Mouse (Mus musculus): Measurements from ENCODE around the gene 4933415F23Rik. TPM values are rescaled to one million over a fixed set of nuclear protein-coding genes. Genes with fewer than 3 reads are reported as not detected.
"Not testable (repeated sequence)": the region's sequence is repeated elsewhere in the genome, so short reads cannot be mapped to it uniquely, and the experiment has no call there.

Gene 4933415F23Rik
- polyA plus RNA-seq (2015; fragmentation: Nextera tagmentation; extraction: Ambion mirVana): not detected in 2 replicates

GRCm38 (mm10) chr1:23102021-23102420, at the start of gene 4933415F23Rik:
TSS of gene 4933415F23Rik (minus strand) at chr1:23102253.
- Histone ChIP-seq H3K4me1 (ENCODE audit: insufficient read depth, low read length) (no peaks in the 10 kb centered on the region), H3K4me2 (replicated peaks; ENCODE audit: low read depth, low read length) (no peak within 1 kb of the TSS), H3K27ac (ENCODE audit: low read length) (no peak within 1 kb of the TSS), H3K4me3 (ENCODE audit: low read length) (no peak within 1 kb of the TSS), H3K9ac (replicated peaks; ENCODE audit: low read length) (no peak within 1 kb of the TSS), H3K9me3 (ENCODE audit: low read length) (no peaks in the 10 kb centered on the region), H3K36me3 (ENCODE audit: insufficient read depth, low read length) (no peaks in the 10 kb centered on the region), H3K27me3 (ENCODE audit: insufficient read depth, low read length) (no peaks in the 10 kb centered on the region)
- WGBS: 97% methylated on average over 20 of the region's 20 CpGs
- no peak for ATAC-seq (ENCODE audit: low FRiP score, low TSS enrichment)

GRCm38 (mm10) chr1:23151722-23152121, 49.7 kb upstream of the 4933415F23Rik start:
- no peaks in the 10 kb centered on the region for H3K27me3 ChIP-seq (ENCODE audit: insufficient read depth, low read length)
- H3K4me2 ChIP-seq (replicated peaks; ENCODE audit: low read depth, low read length): no peak overlapping the region
- H3K9ac ChIP-seq (replicated peaks; ENCODE audit: low read length): no peak overlapping the region
- no peaks in the 10 kb centered on the region for H3K36me3 ChIP-seq (ENCODE audit: insufficient read depth, low read length)
- WGBS: 83% methylated on average over 1 of the region's 1 CpGs
- H3K27ac ChIP-seq (ENCODE audit: low read length): no peak overlapping the region
- H3K9me3 ChIP-seq (ENCODE audit: low read length): no peaks in the 10 kb centered on the region
- H3K4me1 ChIP-seq (ENCODE audit: insufficient read depth, low read length): no peaks in the 10 kb centered on the region
- no peak for ATAC-seq (ENCODE audit: low FRiP score, low TSS enrichment)
- no peak overlapping the region for H3K4me3 ChIP-seq (ENCODE audit: low read length)

GRCm38 (mm10) chr1:23146198-23146873, 44.3 kb upstream of the 4933415F23Rik start:
- H3K27me3 ChIP-seq (ENCODE audit: insufficient read depth, low read length): no peaks in the 10 kb centered on the region
- H3K4me1 ChIP-seq (ENCODE audit: insufficient read depth, low read length): no peaks in the 10 kb centered on the region
- no peak overlapping the region for H3K27ac ChIP-seq (ENCODE audit: low read length)
- no peak overlapping the region for H3K4me2 ChIP-seq (replicated peaks; ENCODE audit: low read depth, low read length)
- no peak overlapping the region for H3K4me3 ChIP-seq (ENCODE audit: low read length)
- no peak overlapping the region for H3K9ac ChIP-seq (replicated peaks; ENCODE audit: low read length)
- no peaks in the 10 kb centered on the region for H3K9me3 ChIP-seq (ENCODE audit: low read length)
- 63% methylated on average over 5 of the region's 5 CpGs for WGBS
- no peaks in the 10 kb centered on the region for H3K36me3 ChIP-seq (ENCODE audit: insufficient read depth, low read length)
- ATAC-seq (ENCODE audit: low FRiP score, low TSS enrichment): no peak

GRCm38 (mm10) chr1:23141121-23141811, 39.2 kb upstream of the 4933415F23Rik start:
- Histone ChIP-seq H3K9me3 (ENCODE audit: low read length) (no peaks in the 10 kb centered on the region), H3K4me1 (ENCODE audit: insufficient read depth, low read length) (no peaks in the 10 kb centered on the region), H3K27ac (ENCODE audit: low read length) (no peak overlapping the region), H3K4me3 (ENCODE audit: low read length) (no peak overlapping the region), H3K9ac (replicated peaks; ENCODE audit: low read length) (no peak overlapping the region), H3K4me2 (replicated peaks; ENCODE audit: low read depth, low read length) (no peak overlapping the region), H3K27me3 (ENCODE audit: insufficient read depth, low read length) (no peaks in the 10 kb centered on the region), H3K36me3 (ENCODE audit: insufficient read depth, low read length) (no peaks in the 10 kb centered on the region)
- 74% methylated on average over 10 of the region's 10 CpGs for WGBS
- no peak for ATAC-seq (ENCODE audit: low FRiP score, low TSS enrichment)

GRCm38 (mm10) chr1:23140530-23140929, 38.5 kb upstream of the 4933415F23Rik start:
- not testable (repeated sequence) for H3K4me1 ChIP-seq (ENCODE audit: insufficient read depth, low read length); H3K36me3 ChIP-seq (ENCODE audit: insufficient read depth, low read length); ATAC-seq (ENCODE audit: low FRiP score, low TSS enrichment); H3K27me3 ChIP-seq (ENCODE audit: insufficient read depth, low read length); H3K4me2 ChIP-seq (replicated peaks; ENCODE audit: low read depth, low read length); H3K9ac ChIP-seq (replicated peaks; ENCODE audit: low read length); H3K9me3 ChIP-seq (ENCODE audit: low read length); H3K27ac ChIP-seq (ENCODE audit: low read length); H3K4me3 ChIP-seq (ENCODE audit: low read length)
- 0% methylated on average over 1 of the region's 1 CpGs for WGBS

GRCm38 (mm10) chr1:23120901-23121300, 18.8 kb upstream of the 4933415F23Rik start:
- Histone ChIP-seq H3K4me2 (replicated peaks; ENCODE audit: low read depth, low read length) (no peak overlapping the region), H3K27ac (ENCODE audit: low read length) (no peak overlapping the region), H3K4me3 (ENCODE audit: low read length) (no peak overlapping the region), H3K27me3 (ENCODE audit: insufficient read depth, low read length) (no peaks in the 10 kb centered on the region), H3K9me3 (ENCODE audit: low read length) (no peaks in the 10 kb centered on the region), H3K4me1 (ENCODE audit: insufficient read depth, low read length) (0 out of 2 replicates have a peak, but pooled peaks cover 4% of the 10 kb centered on the region), H3K9ac (replicated peaks; ENCODE audit: low read length) (no peak overlapping the region), H3K36me3 (ENCODE audit: insufficient read depth, low read length) (no peaks in the 10 kb centered on the region)
- WGBS: 73% methylated on average over 4 of the region's 4 CpGs
- no peak for ATAC-seq (ENCODE audit: low FRiP score, low TSS enrichment)

GRCm38 (mm10) chr1:23119406-23119805, 17.4 kb upstream of the 4933415F23Rik start:
- Histone ChIP-seq H3K27me3 (ENCODE audit: insufficient read depth, low read length) (no peaks in the 10 kb centered on the region), H3K4me1 (ENCODE audit: insufficient read depth, low read length) (0 out of 2 replicates have a peak, but pooled peaks cover 4% of the 10 kb centered on the region), H3K4me2 (replicated peaks; ENCODE audit: low read depth, low read length) (no peak overlapping the region), H3K4me3 (ENCODE audit: low read length) (no peak overlapping the region), H3K9me3 (ENCODE audit: low read length) (no peaks in the 10 kb centered on the region), H3K27ac (ENCODE audit: low read length) (no peak overlapping the region), H3K9ac (replicated peaks; ENCODE audit: low read length) (no peak overlapping the region), H3K36me3 (ENCODE audit: insufficient read depth, low read length) (no peaks in the 10 kb centered on the region)
- WGBS: 57% methylated on average over 4 of the region's 4 CpGs
- no peak for ATAC-seq (ENCODE audit: low FRiP score, low TSS enrichment)

- Histone ChIP-seq H3K9me3 (ENCODE audit: low read length) (no peaks in the 10 kb centered on the region), H3K36me3 (ENCODE audit: insufficient read depth, low read length) (no peaks in the 10 kb centered on the region), H3K27ac (ENCODE audit: low read length) (no peak overlapping the region), H3K4me2 (replicated peaks; ENCODE audit: low read depth, low read length) (no peak overlapping the region), H3K4me3 (ENCODE audit: low read length) (no peak overlapping the region), H3K9ac (replicated peaks; ENCODE audit: low read length) (no peak overlapping the region), H3K27me3 (ENCODE audit: insufficient read depth, low read length) (no peaks in the 10 kb centered on the region), H3K4me1 (ENCODE audit: insufficient read depth, low read length) (0 out of 2 replicates have a peak, but pooled peaks cover 4% of the 10 kb centered on the region)
- WGBS: 48% methylated on average over 3 of the region's 3 CpGs
- ATAC-seq (ENCODE audit: low FRiP score, low TSS enrichment): no peak
These were observed 15.4 kb upstream of the 4933415F23Rik start for GRCm38 (mm10) chr1:23117423-23117822.

- no peak for ATAC-seq (ENCODE audit: low FRiP score, low TSS enrichment)
These were observed 7.1 kb upstream of the 4933415F23Rik start for GRCm38 (mm10) chr1:23109191-23109590.

GRCm38 (mm10) chr1:23102881-23103280, 828 bp upstream of the 4933415F23Rik start:
- H3K9ac ChIP-seq (replicated peaks; ENCODE audit: low read length): no peak overlapping the region
- WGBS: 77% methylated on average over 4 of the region's 4 CpGs
- no peaks in the 10 kb centered on the region for H3K9me3 ChIP-seq (ENCODE audit: low read length)
- H3K4me2 ChIP-seq (replicated peaks; ENCODE audit: low read depth, low read length): no peak overlapping the region
- H3K4me3 ChIP-seq (ENCODE audit: low read length): no peak overlapping the region
- no peaks in the 10 kb centered on the region for H3K4me1 ChIP-seq (ENCODE audit: insufficient read depth, low read length)
- ATAC-seq (ENCODE audit: low FRiP score, low TSS enrichment): no peak
- no peak overlapping the region for H3K27ac ChIP-seq (ENCODE audit: low read length)
- H3K36me3 ChIP-seq (ENCODE audit: insufficient read depth, low read length): no peaks in the 10 kb centered on the region
- no peaks in the 10 kb centered on the region for H3K27me3 ChIP-seq (ENCODE audit: insufficient read depth, low read length)

More at GRCm38 (mm10) chr1:23109191-23109590, 7.1 kb upstream of the 4933415F23Rik start:
- no peaks in the 10 kb centered on the region for H3K4me1 ChIP-seq (ENCODE audit: insufficient read depth, low read length)
- H3K4me3 ChIP-seq (ENCODE audit: low read length): no peak overlapping the region
- no peak overlapping the region for H3K27ac ChIP-seq (ENCODE audit: low read length)
- H3K9me3 ChIP-seq (ENCODE audit: low read length): no peaks in the 10 kb centered on the region
- H3K4me2 ChIP-seq (replicated peaks; ENCODE audit: low read depth, low read length): no peak overlapping the region
- H3K36me3 ChIP-seq (ENCODE audit: insufficient read depth, low read length): no peaks in the 10 kb centered on the region
- 78% methylated on average over 1 of the region's 1 CpGs for WGBS
- H3K9ac ChIP-seq (replicated peaks; ENCODE audit: low read length): no peak overlapping the region
- no peaks in the 10 kb centered on the region for H3K27me3 ChIP-seq (ENCODE audit: insufficient read depth, low read length)
